ENCODE assay signal across 1 mouse cellular context in the genomic region with DNA sequence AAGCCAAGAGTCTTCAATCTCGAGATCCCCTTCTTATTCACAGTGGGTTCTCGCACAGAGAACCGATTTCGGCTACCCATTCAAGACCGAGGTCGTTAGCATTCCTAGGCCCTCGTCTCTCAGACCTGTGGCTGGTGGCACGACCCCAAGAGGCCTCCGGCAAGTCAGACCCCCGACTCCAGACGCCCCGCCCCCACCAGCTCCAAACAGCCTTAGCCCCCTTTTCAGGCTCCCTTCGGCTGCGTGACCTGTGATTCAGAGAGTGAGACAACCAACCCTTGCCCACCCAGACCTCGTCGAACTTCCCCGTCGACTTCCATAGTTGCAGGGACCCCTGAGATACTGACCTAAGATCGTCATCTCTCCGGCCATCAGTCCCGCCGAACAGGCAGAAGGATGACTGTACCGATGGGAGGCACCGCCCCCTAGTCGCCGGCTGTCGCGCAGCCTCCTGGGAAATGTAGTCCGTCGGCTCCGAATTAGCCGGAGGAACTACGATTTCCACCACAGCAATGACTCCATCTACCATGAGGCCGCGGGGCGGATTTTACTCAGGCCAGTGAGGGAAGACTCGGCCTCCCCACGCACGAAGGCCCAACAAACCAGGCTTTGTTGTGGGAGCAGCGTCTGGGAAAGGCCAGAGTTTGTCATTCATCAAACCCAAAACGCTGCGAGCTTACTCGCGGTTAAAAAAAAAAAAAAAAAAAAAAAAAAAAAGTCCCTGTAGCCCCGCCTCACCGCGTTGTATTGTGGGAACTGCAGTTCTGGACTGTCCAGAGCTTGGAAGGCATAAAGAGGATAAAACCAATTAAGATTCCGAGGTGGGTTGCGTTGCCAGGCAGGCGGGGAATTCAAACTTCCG.
A peak's percentile ranks its signal among the peaks of the same experiment; 100 is the strongest.
TF ChIP-seq lines count a peak whose summit lies in the region.

Hspa13 (minus strand) TSS at position 717 of the 862 bp plus-strand sequence.

TF ChIP-seq in MEL, 35 proteins besides CTCF, POLR2A, EP300 and RAD21 (continued from another document):
- peak; percentile 99 for TF ChIP-seq ZNF384 (IDR thresholded peaks at IDR 0.05; ENCODE audit: low read depth, low read length)
